Mouse (Mus musculus): ENCODE measurements at regions not wholly inside any gene's neighbourhood (a gene's known extent, or its start where the extent isn't known, plus 50 kb on each side); places are given as distances from the start of the nearest gene placed in this dataset.

- no peak for DNase-seq (ENCODE audit: low read depth, low spot score)
- TF ChIP-seq USF1 (IDR thresholded peaks at IDR 0.05; ENCODE audit: low read depth, low read length) (no peak), MYC (IDR thresholded peaks at IDR 0.05; ENCODE audit: low read depth, low read length) (no peak), E2F4 (IDR thresholded peaks at IDR 0.05; ENCODE audit: borderline replicate concordance, low read depth, low read length) (no peak), ELF1 (IDR thresholded peaks at IDR 0.05; ENCODE audit: low read depth, low read length) (no peak)
- Histone ChIP-seq H3K27ac (ENCODE audit: control insufficient read depth, low read depth, low read length) (no peak overlapping the region), H3K9me3 (replicated peaks; ENCODE audit: insufficient read depth, low read length) (no peaks in the 10 kb centered on the region), H3K4me1 (ENCODE audit: control insufficient read depth in 1 of 2, insufficient read depth in 2 of 2, low read length in 2 of 2) (no peaks in the 10 kb centered on the region), H3K4me3 (ENCODE audit: control insufficient read depth in 1 of 2, insufficient read depth in 1 of 2, low read depth in 2 of 2, low read length in 2 of 2) (no peak overlapping the region), H3K79me2 (ENCODE audit: control insufficient read depth, insufficient read depth, low read length, poor library complexity) (no peaks in the 10 kb centered on the region), H3K27me3 (ENCODE audit: control insufficient read depth in 1 of 2, insufficient read depth in 2 of 2, low read length in 2 of 2) (no peaks in the 10 kb centered on the region), H3K36me3 (ENCODE audit: control insufficient read depth in 1 of 2, insufficient read depth in 2 of 2, low read length in 2 of 2) (no peaks in the 10 kb centered on the region), H3K9ac (ENCODE audit: control insufficient read depth, low read depth, low read length, poor library complexity, severe bottlenecking) (no peak overlapping the region)
These were observed 167.6 kb upstream of the Dpt start for GRCm38 (mm10) chr1:164628840-164629239.

DNA sequence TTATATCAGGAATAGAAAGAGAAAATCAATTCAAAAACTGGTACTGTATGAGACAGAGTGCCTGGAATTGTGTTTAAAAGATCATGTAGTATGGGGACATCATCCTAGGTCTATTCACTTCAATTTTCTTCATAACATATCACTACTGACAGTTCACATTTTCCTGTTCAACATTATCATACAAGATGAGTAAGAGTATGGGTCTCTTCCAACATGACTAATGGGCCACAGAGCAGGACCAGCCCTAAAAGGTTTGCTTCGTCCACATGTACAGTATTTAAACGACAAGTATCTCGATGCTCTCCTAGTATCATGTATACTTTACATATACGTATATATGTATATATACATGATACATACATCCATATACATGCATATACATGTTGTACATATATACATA, 164.8 kb upstream of the Atp1b1 start:
- Histone ChIP-seq H3K27ac (ENCODE audit: control insufficient read depth, low read depth, low read length) (no peak overlapping the region), H3K4me3 (ENCODE audit: control insufficient read depth in 1 of 2, insufficient read depth in 1 of 2, low read depth in 2 of 2, low read length in 2 of 2) (no peak overlapping the region), H3K9ac (ENCODE audit: control insufficient read depth, low read depth, low read length, poor library complexity, severe bottlenecking) (no peak overlapping the region), H3K36me3 (ENCODE audit: control insufficient read depth in 1 of 2, insufficient read depth in 2 of 2, low read length in 2 of 2) (no peaks in the 10 kb centered on the region), H3K79me2 (ENCODE audit: control insufficient read depth, insufficient read depth, low read length, poor library complexity) (no peaks in the 10 kb centered on the region), H3K9me3 (replicated peaks; ENCODE audit: insufficient read depth, low read length) (no peaks in the 10 kb centered on the region), H3K27me3 (ENCODE audit: control insufficient read depth in 1 of 2, insufficient read depth in 2 of 2, low read length in 2 of 2) (no peaks in the 10 kb centered on the region), H3K4me1 (ENCODE audit: control insufficient read depth in 1 of 2, insufficient read depth in 2 of 2, low read length in 2 of 2) (no peaks in the 10 kb centered on the region)
- TF ChIP-seq ZKSCAN1 (IDR thresholded peaks at IDR 0.05; ENCODE audit: low read depth, low read length) (no peak), POLR2AphosphoS5 (IDR thresholded peaks at IDR 0.05; ENCODE audit: borderline replicate concordance, low read depth, low read length) (no peak), MAFK (IDR thresholded peaks at IDR 0.05; ENCODE audit: borderline replicate concordance, low read depth, low read length) (no peak), TCF12 (IDR thresholded peaks at IDR 0.05; ENCODE audit: low read depth, low read length) (no peak), TAL1 (IDR thresholded peaks at IDR 0.05; ENCODE audit: low read length) (no peak), SMC3 (IDR thresholded peaks at IDR 0.05; ENCODE audit: low read depth, low read length) (no peak), NRF1 (IDR thresholded peaks at IDR 0.05; ENCODE audit: insufficient read depth, low read depth, low read length, poor library complexity, severe bottlenecking) (no peak)
- DNase-seq (ENCODE audit: low read depth, low spot score): no peak

DNA sequence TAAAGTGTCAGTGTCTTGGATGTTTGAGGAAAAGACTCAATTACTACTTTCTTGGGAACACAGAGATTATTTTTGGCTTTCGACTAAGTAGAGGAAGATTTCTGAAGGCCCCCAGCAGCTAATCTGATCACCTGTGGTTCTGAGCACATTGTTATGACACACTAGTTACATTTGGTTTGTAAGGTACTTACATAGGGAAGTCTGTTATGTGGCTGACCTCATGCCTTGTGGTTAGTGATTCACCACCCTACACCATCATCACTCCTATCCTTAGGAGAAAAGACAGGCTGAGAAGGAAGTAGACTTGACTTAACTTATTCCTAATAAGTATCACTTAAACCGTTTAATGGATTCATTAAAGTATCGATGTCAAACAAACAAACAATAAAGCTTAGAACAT, 164.3 kb upstream of the Atp1b1 start:
- H3K4me1 ChIP-seq (ENCODE audit: control insufficient read depth in 1 of 2, insufficient read depth in 2 of 2, low read length in 2 of 2): no peaks in the 10 kb centered on the region
- H3K4me3 ChIP-seq (ENCODE audit: control insufficient read depth in 1 of 2, insufficient read depth in 1 of 2, low read depth in 2 of 2, low read length in 2 of 2): no peak overlapping the region
- H3K79me2 ChIP-seq (ENCODE audit: control insufficient read depth, insufficient read depth, low read length, poor library complexity): no peaks in the 10 kb centered on the region
- no peak for DNase-seq (ENCODE audit: low read depth, low spot score)
- no peak overlapping the region for H3K9ac ChIP-seq (ENCODE audit: control insufficient read depth, low read depth, low read length, poor library complexity, severe bottlenecking)
- no peaks in the 10 kb centered on the region for H3K27me3 ChIP-seq (ENCODE audit: control insufficient read depth in 1 of 2, insufficient read depth in 2 of 2, low read length in 2 of 2)
- no peaks in the 10 kb centered on the region for H3K36me3 ChIP-seq (ENCODE audit: control insufficient read depth in 1 of 2, insufficient read depth in 2 of 2, low read length in 2 of 2)
- no peaks in the 10 kb centered on the region for H3K9me3 ChIP-seq (replicated peaks; ENCODE audit: insufficient read depth, low read length)
- TF ChIP-seq ZC3H11A (IDR thresholded peaks at IDR 0.05; ENCODE audit: low read depth, low read length) (no peak), CTCF (IDR thresholded peaks at IDR 0.05 in 2 of 3, conservative IDR thresholded peaks at IDR 0.05 in 1 of 3; ENCODE audit: control insufficient read depth in 1 of 3, insufficient read depth in 1 of 3, low read depth in 2 of 3, low read length in 3 of 3, poor library complexity in 1 of 3, severe bottlenecking in 1 of 3) (no peak), SMC3 (IDR thresholded peaks at IDR 0.05; ENCODE audit: low read depth, low read length) (no peak), USF2 (IDR thresholded peaks at IDR 0.05; ENCODE audit: borderline replicate concordance in 1 of 2, insufficient read depth in 1 of 2, low read depth in 1 of 2, low read length in 2 of 2) (no peak), GATA1 (IDR thresholded peaks at IDR 0.05; ENCODE audit: low read depth, low read length) (no peak), ZMIZ1 (IDR thresholded peaks at IDR 0.05; ENCODE audit: low read depth, low read length) (no peak), CHD2 (IDR thresholded peaks at IDR 0.05; ENCODE audit: low read length) (no peak)
- H3K27ac ChIP-seq (ENCODE audit: control insufficient read depth, low read depth, low read length): no peak overlapping the region

All from MEL (cell line).